Mouse (Mus musculus) effector memory CD4-positive, alpha-beta T cell, adult 7 months (primary cell): Measurements from ENCODE around the gene 1700102P08Rik. TPM values are rescaled to one million over a fixed set of nuclear protein-coding genes. Genes with fewer than 3 reads are reported as not detected.

Experiments
- polyA plus RNA-seq: library from polyadenylated mRNA; unstranded; fragments of 100-300 nt; shearing (Covaris generic); gene quantifications from one replicate; pipeline ENCODE4 v1.2.1, GENCODE M21; 2017

Gene 1700102P08Rik
- 1.0 TPM for polyA plus RNA-seq

GRCm38 (mm10) chr9:108392676-108393075, at the start of gene 1700102P08Rik:
TSS of gene 1700102P08Rik (plus strand) at chr9:108392805.

GRCm38 (mm10) chr9:108347540-108348289, 44.9 kb upstream of the 1700102P08Rik start, which contains the start of gene Usp4:
TSS of gene Usp4 (plus strand) at chr9:108347853.

DNA sequence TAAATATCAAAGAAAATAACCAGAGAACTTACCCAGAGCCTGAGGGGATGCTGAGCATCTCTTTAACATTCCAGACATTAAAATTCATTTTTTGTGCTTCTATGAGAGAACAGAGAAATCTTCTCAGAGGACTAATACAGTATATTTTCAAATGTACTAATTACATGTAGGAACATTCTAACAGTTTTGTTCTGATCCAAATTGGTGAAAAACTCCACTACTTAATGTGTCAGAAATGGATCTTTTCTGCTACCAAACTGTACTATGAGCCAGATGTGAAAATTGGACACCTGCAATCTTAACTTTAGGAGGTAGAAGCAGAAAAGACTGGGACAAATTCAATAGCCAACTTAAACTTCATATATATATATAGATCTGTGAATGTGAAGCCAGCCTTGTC, 35.8 kb downstream of the 1700102P08Rik start, which contains the start of gene Ccdc36:
Gene Ccdc36 (minus strand): TSS at position 101 of the 400 bp plus-strand sequence.

GRCm38 (mm10) chr9:108436182-108436581, 43.6 kb downstream of the 1700102P08Rik start, which contains the start of gene BC048562:
TSS of gene BC048562 (plus strand) at chr9:108436482.

Other genes with a start within 250 kb of the 1700102P08Rik start
- 0.28 TPM for gene Bsn, start 202.4 kb upstream of the 1700102P08Rik start, polyA plus RNA-seq
- 7.6 TPM for gene Dag1, start 128.8 kb upstream of the 1700102P08Rik start, polyA plus RNA-seq
- 2.5 TPM for gene Nicn1, start 102.4 kb upstream of the 1700102P08Rik start, polyA plus RNA-seq
- not detected for gene Amt, start 96.0 kb upstream of the 1700102P08Rik start, polyA plus RNA-seq
- 404 TPM for gene Rhoa, start 86.7 kb upstream of the 1700102P08Rik start, polyA plus RNA-seq
- gene Tcta, start 86.6 kb upstream of the 1700102P08Rik start, polyA plus RNA-seq: 4.3 TPM
- 221 TPM for gene Gpx1, start 53.9 kb upstream of the 1700102P08Rik start, polyA plus RNA-seq
- gene Usp4, start 45.0 kb upstream of the 1700102P08Rik start, polyA plus RNA-seq: 90.5 TPM
- gene Ccdc36, start 35.7 kb downstream of the 1700102P08Rik start, polyA plus RNA-seq: 0.43 TPM
- not detected for gene BC048562, start 43.7 kb downstream of the 1700102P08Rik start, polyA plus RNA-seq
- 27.8 TPM for gene Ccdc71, start 67.7 kb downstream of the 1700102P08Rik start, polyA plus RNA-seq
- gene Klhdc8b, start 68.8 kb downstream of the 1700102P08Rik start, polyA plus RNA-seq: 9.5 TPM
- gene Lamb2, start 86.9 kb downstream of the 1700102P08Rik start, polyA plus RNA-seq: 0.46 TPM
- 150 TPM for gene Usp19, start 97.8 kb downstream of the 1700102P08Rik start, polyA plus RNA-seq
- gene Qars, start 114.9 kb downstream of the 1700102P08Rik start, polyA plus RNA-seq: 68.2 TPM
- 165 TPM for gene Qrich1, start 124.0 kb downstream of the 1700102P08Rik start, polyA plus RNA-seq
- 115 TPM for gene Impdh2, start 167.5 kb downstream of the 1700102P08Rik start, polyA plus RNA-seq
- gene Ndufaf3, start 174.6 kb downstream of the 1700102P08Rik start, polyA plus RNA-seq: 27.1 TPM
- gene Dalrd3, start 177.1 kb downstream of the 1700102P08Rik start, polyA plus RNA-seq: 62.4 TPM
- 25.4 TPM for gene Wdr6, start 185.9 kb downstream of the 1700102P08Rik start, polyA plus RNA-seq
- 8.5 TPM for gene P4htm, start 204.9 kb downstream of the 1700102P08Rik start, polyA plus RNA-seq